Mouse (Mus musculus) intestine, embryonic 14.5 days (tissue): ENCODE data around the gene B4galt1. TPM values are rescaled to one million over a fixed set of nuclear protein-coding genes. Genes with fewer than 3 reads are reported as not detected.

ENCODE experiments used
- ATAC-seq: fragments of 200-750 bp; cut with Nextera tagmentation; replicated peaks from 2 replicates; pipeline ENCODE4 v1.8.0; 2017; ENCODE audit warnings: low read depth, moderate number of reproducible peaks, moderate TSS enrichment, moderate library complexity; ENCODE audit not compliant: low FRiP score, low TSS enrichment
- DNase-seq: peaks from one replicate; pipeline ENCODE4 v3.0.0-alpha.2; 2018; ENCODE audit warnings: low spot score
- H3K27ac ChIP-seq: fragments of 300-500 bp; sonication (generic); 2 replicates; pipeline ENCODE4 v1.5.1; 2014; ENCODE audit warnings: low read depth, mild to moderate bottlenecking, control low read depth
- H3K27me3 ChIP-seq: fragments of 300-500 bp; sonication (generic); replicated peaks from 2 replicates; pipeline ENCODE4 v1.6.1; 2014; ENCODE audit warnings: low read length, control low read depth; ENCODE audit not compliant: control insufficient read depth, insufficient read depth
- H3K36me3 ChIP-seq: fragments of 300-500 bp; sonication (generic); 2 replicates; pipeline ENCODE4 v1.6.1; 2014; ENCODE audit warnings: low read length, control low read depth; ENCODE audit not compliant: control insufficient read depth, insufficient read depth
- H3K4me1 ChIP-seq: fragments of 300-500 bp; sonication (generic); replicated peaks from 2 replicates; pipeline ENCODE4 v1.6.1; 2014; ENCODE audit warnings: low read length, control low read depth, mixed read lengths; ENCODE audit not compliant: control insufficient read depth, insufficient read depth
- H3K4me2 ChIP-seq: fragments of 300-500 bp; sonication (generic); 2 replicates; pipeline ENCODE4 v1.6.1; 2014; ENCODE audit warnings: low read length
- H3K4me3 ChIP-seq: fragments of 300-500 bp; sonication (generic); 2 replicates; pipeline ENCODE4 v1.5.1; 2014; ENCODE audit warnings: low read depth, low read length, control low read depth, mixed read lengths
- H3K9ac ChIP-seq: fragments of 300-500 bp; sonication (generic); 2 replicates; pipeline ENCODE4 v1.6.1; 2014; ENCODE audit warnings: mild to moderate bottlenecking, low read length
- H3K9me3 ChIP-seq: fragments of 300-500 bp; sonication (generic); 2 replicates; pipeline ENCODE4 v1.6.1; 2016; ENCODE audit warnings: low read length, control low read depth; ENCODE audit not compliant: control insufficient read depth
- WGBS: fragments of 180-500 bp; shearing (Covaris S2); extraction: QIAGEN DNeasy Blood & Tissue Kit; methylation state at CpG from one replicate; pipeline ENCODE4 v1.1.7; 2014; 5-methylcytosine and 5-hydroxymethylcytosine counted together
- polyA plus RNA-seq: library from polyadenylated mRNA; unstranded; fragments of >200 nt; fragmentation: Nextera tagmentation; extraction: Ambion mirVana; gene quantifications from 2 replicates; pipeline ENCODE4 v1.2.1, GENCODE M21; 2014

The B4galt1 gene
- polyA plus RNA-seq, 1 experiment from 2014 or later, result 36.7 TPM

DNA sequence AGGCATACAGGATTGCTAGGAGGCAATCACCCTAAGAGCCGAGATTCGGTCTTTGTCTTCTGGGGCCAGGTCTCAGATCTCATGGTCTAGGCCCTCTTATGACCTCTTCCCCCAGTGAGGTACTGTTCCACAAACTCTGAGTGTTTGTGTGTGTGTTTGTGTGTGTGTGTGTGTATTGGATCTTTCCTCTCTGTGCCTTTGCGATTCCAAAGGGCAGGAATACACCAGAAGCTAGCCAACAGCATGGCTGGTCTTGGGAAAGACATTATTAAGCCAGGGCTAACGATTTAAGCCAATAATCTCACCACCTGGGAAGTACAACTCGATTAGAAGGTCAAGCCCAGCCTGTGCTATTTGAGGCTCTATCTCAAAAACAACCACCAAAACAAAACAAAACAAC, 23.3 kb downstream of the B4galt1 start:
- H3K9ac ChIP-seq, result no peak overlapping the region
- peaks cover 13% of the 10 kb centered on the region; the same call in 1 of the 2 replicates for H3K36me3 ChIP-seq
- H3K27ac ChIP-seq, result no peak overlapping the region
- no peak for ATAC-seq
- H3K27me3 ChIP-seq, result no peaks in the 10 kb centered on the region
- H3K9me3 ChIP-seq, result no peaks in the 10 kb centered on the region
- H3K4me2 ChIP-seq, result no peak overlapping the region
- WGBS, result 86% methylated on average over 5 of the region's 5 CpGs
- no peaks in the 10 kb centered on the region for H3K4me1 ChIP-seq
- no peak for DNase-seq
- H3K4me3 ChIP-seq, result no peak overlapping the region

DNA sequence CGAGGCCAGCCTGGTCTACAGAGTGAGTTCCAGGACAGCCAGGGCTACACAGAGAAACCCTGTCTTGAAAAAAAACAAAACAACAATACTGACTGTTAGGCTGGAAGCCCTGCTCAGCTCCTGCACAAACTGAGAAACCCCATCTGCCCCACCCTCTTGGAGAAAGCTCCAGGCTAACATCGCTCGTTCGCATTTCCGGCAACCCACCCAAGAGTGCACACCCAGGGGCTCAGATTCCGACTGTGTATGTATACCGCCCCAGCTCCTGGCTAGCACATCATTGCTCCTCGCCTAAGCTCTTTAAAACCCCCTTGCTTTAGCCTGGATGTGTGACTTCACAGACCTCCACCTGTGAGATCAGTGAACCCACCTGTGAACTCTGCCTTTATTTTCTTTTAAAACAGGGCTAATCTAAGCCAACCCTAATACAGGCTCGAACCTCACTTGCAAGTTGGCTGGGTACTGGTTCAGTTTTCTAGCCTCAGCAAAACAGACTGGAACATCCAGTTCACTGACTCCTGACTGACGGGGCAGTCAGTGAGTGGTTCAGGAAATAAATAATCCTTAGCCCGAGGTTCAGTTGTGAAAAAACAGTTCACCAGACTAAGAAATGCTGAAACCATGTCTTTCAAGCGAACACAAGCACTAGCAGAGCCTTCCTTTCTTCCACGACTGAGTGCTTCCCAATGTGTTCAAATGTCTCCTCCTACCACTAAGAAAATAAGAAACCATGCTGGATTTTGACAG, 24.0 kb downstream of the B4galt1 start:
- H3K9me3 ChIP-seq, result no peaks in the 10 kb centered on the region
- no peaks in the 10 kb centered on the region for H3K4me1 ChIP-seq
- H3K4me3 ChIP-seq, result no peak overlapping the region
- H3K27ac ChIP-seq, result no peak overlapping the region
- DNase-seq (no peak), ATAC-seq (no peak)
- no peak overlapping the region for H3K4me2 ChIP-seq
- H3K36me3 ChIP-seq, result peaks cover 14% of the 10 kb centered on the region; the same call in 1 of the 2 replicates
- H3K27me3 ChIP-seq, result no peaks in the 10 kb centered on the region
- 82% methylated on average over 13 of the region's 13 CpGs for WGBS
- no peak overlapping the region for H3K9ac ChIP-seq

DNA sequence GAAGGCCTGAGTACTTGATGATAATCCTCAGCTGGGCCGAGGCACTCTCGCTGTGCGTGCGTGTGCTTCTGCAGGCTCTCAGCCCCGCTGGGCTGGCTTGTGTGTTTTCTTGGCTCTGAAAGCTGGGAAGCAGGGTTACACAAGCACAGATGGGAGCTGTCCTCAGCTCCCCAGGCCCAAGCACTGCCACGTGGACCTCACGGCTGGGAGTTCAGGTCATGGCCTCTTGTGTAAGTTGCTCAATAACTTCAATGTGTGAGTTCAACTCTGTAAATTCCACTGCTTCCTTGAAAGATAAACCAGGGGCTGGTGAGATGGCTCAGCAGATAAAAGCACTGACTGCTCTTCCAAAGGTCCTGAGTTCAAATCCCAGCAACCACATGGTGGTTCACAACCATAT, 24.9 kb downstream of the B4galt1 start:
- Histone ChIP-seq H3K27me3 (no peaks in the 10 kb centered on the region), H3K9me3 (no peaks in the 10 kb centered on the region), H3K4me1 (no peaks in the 10 kb centered on the region), H3K36me3 (peaks cover 14% of the 10 kb centered on the region; the same call in 1 of the 2 replicates), H3K27ac (no peak overlapping the region), H3K4me2 (no peak overlapping the region), H3K9ac (no peak overlapping the region), H3K4me3 (no peak overlapping the region)
- ATAC-seq (no peak), DNase-seq (no peak)
- 75% methylated on average over 7 of the region's 7 CpGs for WGBS

DNA sequence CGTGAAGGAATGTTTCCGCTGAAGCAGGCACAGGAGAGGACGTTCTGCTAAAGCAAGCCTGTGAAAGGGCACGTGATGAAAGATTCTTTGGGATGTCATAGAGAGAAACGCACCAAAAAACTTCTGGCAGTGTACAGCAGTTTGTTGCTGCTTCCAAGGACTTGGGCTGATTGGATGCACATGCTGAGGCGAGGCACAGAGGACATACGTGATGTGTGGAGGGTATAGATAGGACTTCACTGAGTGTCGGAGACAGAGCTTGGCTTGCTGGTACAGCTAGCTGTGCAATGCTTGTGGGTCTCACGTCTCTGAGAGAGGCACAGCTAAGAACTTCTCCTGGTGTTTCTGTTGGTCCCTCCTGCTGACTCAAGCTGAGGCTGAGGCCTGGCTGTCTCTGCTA, 25.9 kb downstream of the B4galt1 start:
- H3K9ac ChIP-seq, result no peak overlapping the region
- WGBS, result 93% methylated on average over 9 of the region's 9 CpGs
- ATAC-seq (no peak), DNase-seq (no peak)
- peaks cover 17% of the 10 kb centered on the region; the same call in 1 of the 2 replicates for H3K36me3 ChIP-seq
- H3K4me1 ChIP-seq, result no peaks in the 10 kb centered on the region
- no peak overlapping the region for H3K27ac ChIP-seq
- H3K9me3 ChIP-seq, result no peaks in the 10 kb centered on the region
- H3K4me2 ChIP-seq, result no peak overlapping the region
- no peaks in the 10 kb centered on the region for H3K27me3 ChIP-seq
- H3K4me3 ChIP-seq, result no peak overlapping the region

DNA sequence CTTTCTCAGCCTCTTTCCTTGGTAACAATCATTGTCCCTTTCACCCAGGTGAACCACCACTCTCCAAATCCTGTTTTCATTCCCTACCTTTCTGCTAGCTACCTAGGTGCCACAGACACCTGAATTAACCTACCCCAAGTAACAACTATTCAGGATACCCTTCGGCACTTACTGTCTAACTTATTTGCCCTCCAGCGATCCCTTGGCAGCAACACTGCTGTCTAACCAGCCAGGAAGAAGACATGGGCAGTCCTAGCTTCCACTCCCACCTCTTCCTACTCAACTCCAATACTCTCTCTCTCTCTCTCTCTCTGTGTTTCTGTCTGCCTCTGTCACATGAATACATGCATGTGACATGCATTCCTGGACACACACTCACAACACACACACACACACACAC, 27.0 kb downstream of the B4galt1 start:
- Histone ChIP-seq H3K9ac (no peak overlapping the region), H3K9me3 (no peaks in the 10 kb centered on the region), H3K4me1 (no peaks in the 10 kb centered on the region), H3K27ac (no peak overlapping the region), H3K36me3 (peaks cover 21% of the 10 kb centered on the region), H3K4me3 (no peak overlapping the region), H3K27me3 (no peaks in the 10 kb centered on the region), H3K4me2 (no peak overlapping the region)
- DNase-seq, result no peak
- 83% methylated on average over 2 of the region's 2 CpGs for whole genome bisulfite sequencing
- ATAC-seq, result no peak

DNA sequence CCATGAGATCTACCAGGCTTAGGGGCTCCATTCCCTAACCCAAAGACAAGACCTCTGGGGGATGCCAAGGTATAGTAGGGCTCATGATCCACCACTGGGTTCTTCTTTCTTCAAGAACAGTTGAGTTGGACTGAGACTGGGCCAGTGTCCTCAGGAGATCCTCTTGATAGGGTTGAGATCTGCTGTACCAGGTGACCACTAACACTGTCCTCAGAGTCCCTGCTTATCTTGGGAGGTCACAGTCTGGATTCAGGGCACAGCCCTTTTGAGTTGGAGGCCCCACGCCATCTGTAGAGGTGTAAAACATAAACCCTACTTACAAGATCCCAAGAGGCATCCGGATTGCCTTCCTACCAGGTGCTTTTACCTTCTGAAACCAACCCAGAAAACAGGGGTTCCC, 27.8 kb downstream of the B4galt1 start:
- Histone ChIP-seq H3K36me3 (peaks cover 29% of the 10 kb centered on the region), H3K4me2 (no peak overlapping the region), H3K9me3 (no peaks in the 10 kb centered on the region), H3K4me3 (no peak overlapping the region), H3K27ac (no peak overlapping the region), H3K9ac (no peak overlapping the region), H3K27me3 (no peaks in the 10 kb centered on the region), H3K4me1 (no peaks in the 10 kb centered on the region)
- ATAC-seq, result no peak
- 88% methylated on average over 2 of the region's 2 CpGs for WGBS
- DNase-seq, result no peak

DNA sequence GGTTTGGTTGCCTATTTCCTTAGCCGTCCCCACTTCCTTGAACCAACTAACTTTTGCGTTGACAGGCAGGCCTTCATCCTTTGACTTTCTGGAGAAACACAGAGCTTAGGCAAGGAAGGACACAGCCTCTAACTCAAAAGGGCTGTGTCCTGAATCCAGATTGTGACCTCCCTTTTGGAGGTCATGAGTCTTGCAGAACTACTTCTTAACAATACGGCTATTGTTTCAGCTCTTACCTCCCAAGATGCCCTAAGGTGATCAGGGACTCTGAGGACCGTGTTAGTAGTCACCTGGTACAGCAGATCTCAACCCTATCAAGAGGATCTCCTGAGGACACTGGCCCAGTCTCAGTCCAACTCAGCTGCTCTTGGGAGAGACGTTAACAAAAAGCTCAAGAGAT, 28.7 kb downstream of the B4galt1 start:
- no peak for ATAC-seq
- Histone ChIP-seq H3K27ac (no peak overlapping the region), H3K27me3 (no peaks in the 10 kb centered on the region), H3K36me3 (peaks cover 36% of the 10 kb centered on the region), H3K4me3 (no peak overlapping the region), H3K4me2 (no peak overlapping the region), H3K4me1 (no peaks in the 10 kb centered on the region), H3K9ac (no peak overlapping the region), H3K9me3 (no peaks in the 10 kb centered on the region)
- WGBS, result 73% methylated on average over 5 of the region's 5 CpGs
- no peak for DNase-seq

DNA sequence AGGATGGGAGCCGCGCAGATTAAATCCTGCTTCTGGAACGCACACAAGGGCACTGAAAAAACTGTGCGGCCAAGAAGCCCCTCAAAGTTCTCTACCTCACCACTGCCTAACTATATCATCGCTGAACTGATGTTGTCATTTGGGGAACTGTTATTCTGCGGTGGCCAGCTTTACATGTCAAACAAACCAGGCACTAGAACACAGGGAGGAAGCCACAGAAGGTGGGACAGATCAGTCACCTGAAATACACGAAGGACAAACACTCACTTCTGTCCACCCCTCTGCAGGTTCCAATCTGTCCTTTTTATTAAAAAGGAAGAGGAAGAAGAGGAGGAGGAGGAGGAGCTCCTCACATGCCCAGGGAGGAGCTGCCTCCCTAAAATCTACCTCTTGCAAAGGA, 29.3 kb downstream of the B4galt1 start:
- Histone ChIP-seq H3K27ac (no peak overlapping the region), H3K27me3 (no peaks in the 10 kb centered on the region), H3K9ac (no peak overlapping the region), H3K4me1 (no peaks in the 10 kb centered on the region), H3K4me2 (no peak overlapping the region), H3K9me3 (no peaks in the 10 kb centered on the region), H3K4me3 (no peak overlapping the region), H3K36me3 (peaks cover 36% of the 10 kb centered on the region)
- 87% methylated on average over 7 of the region's 7 CpGs for WGBS
- no peak for DNase-seq
- no peak for ATAC-seq

DNA sequence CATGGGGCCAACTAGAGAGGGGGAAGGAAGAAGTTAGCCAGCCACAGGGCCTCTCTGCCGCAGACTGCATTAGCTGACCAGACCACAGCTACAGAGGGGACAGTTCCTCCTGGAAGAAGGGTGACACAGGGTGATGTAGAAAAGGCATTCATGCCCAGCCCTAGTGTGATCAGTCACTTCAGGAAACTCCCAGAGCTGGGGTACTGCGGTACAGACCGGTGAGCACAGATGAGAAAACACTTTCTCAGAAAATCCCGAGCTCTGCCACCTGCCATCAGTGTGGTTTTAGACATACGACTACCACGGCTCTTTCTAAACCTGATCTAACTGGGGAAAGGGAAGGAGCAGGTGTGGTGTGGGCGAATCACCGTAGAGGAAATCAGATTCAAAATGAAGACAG, 30.1 kb downstream of the B4galt1 start:
- no peak for DNase-seq
- 84% methylated on average over 8 of the region's 8 CpGs for WGBS

More for the DNA sequence above, 30.1 kb downstream of the B4galt1 start:
- Histone ChIP-seq H3K9me3 (no peaks in the 10 kb centered on the region), H3K36me3 (peaks cover 36% of the 10 kb centered on the region), H3K4me1 (no peaks in the 10 kb centered on the region), H3K4me2 (no peak overlapping the region), H3K9ac (no peak overlapping the region), H3K27ac (no peak overlapping the region), H3K4me3 (no peak overlapping the region), H3K27me3 (no peaks in the 10 kb centered on the region)
- ATAC-seq, result no peak
